Mouse (Mus musculus) layer of hippocampus, adult 18-20 months (tissue): ENCODE measurements around the gene E330017A01Rik. TPM values are rescaled to one million over a fixed set of nuclear protein-coding genes. Genes with fewer than 3 reads are reported as not detected.

ENCODE experiments used
- DNase-seq, 2 experiments: peaks; one replicate each; pipeline ENCODE4 v3.0.0; 2022; ENCODE audit warnings: low spot score in 2 of 2
- total RNA-seq, 2 experiments: library from RNA; stranded (reverse); gene quantifications; 2 replicates each; pipeline ENCODE4 v1.2.3; 2021

Gene E330017A01Rik
- total RNA-seq, 2 experiments from 2014 or later = not detected

DNA sequence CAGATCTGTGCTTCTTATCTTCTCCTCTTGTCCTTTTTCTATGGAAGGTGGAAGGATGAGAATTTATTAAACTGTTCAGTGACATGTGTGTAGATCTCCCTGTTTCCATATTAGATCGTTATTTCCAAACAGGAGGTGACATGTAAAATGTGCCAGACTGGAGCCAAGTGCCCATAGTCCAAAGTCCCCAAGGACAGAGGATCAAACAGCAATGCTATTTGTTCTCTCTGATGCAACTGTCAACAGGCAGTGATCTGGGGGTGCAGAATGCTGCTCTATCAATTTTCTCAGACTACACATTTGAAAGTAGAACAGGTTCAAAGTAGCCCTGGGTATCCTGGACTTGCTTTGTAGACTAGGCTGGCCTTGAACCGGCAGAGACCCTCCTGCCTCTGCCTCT is 25.3 kb upstream of the E330017A01Rik start:
- DNase-seq = no peak

DNA sequence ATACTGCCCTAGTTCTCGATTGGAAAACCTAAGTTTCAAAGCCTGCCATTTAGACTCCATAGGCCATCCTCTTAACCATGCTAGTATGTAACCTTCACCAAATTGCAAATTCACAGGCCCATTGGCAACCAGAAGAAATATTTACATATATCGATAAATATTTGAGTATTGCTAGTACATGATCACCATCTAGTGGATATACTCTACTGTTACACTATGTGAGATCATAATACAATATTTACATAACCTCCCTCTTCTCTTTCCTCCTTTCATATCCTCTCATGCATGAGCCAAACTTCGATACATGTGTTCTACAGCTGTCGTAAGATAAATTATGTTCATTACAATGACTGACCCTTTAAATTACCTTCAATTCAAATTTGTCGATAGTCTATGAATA is 24.5 kb upstream of the E330017A01Rik start:
- DNase-seq = no peak

DNA sequence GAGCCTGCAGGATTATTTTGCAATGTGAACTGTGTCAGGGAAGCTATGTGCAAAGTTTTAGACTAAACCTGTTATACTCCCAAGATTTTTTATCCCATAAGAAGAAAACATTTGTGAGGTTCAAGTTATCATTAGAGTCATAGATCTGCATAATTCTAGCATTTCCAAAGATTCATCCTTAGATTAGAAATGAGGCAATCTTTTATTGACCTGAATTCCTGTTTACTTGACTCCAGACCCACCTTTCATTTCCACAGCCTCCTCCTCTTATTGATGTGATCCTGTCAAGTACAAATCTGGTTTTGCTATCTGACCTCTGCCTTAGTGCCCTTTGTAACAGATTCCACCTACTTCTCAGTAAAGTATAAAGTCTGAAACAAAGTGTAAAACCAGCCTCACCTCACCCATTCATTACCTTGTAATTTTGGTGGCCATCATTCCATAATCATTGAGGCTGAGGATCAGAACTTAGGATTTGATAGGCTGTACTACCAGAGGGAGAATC is 23.8 kb upstream of the E330017A01Rik start:
- DNase-seq = no peak

DNA sequence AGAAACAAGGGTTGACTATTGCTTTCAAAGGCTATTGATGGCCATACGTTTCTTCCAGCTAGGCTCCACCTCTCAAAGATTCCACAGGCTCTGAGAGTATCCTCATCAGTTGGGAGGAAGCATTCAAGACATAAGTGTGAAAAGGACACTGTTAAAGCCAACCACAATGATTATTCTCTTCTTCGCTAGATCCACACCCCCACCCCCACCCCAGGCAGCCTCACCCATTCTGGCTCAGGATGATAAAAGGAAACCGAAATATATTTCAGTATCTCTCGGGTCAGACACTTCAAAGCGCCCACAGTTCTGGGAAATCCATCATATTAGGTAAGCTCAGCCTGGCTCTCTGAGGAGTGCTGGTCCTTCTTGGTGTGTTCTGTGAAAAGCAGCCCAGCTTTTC is 23.3 kb upstream of the E330017A01Rik start:
- DNase-seq = no peak

DNA sequence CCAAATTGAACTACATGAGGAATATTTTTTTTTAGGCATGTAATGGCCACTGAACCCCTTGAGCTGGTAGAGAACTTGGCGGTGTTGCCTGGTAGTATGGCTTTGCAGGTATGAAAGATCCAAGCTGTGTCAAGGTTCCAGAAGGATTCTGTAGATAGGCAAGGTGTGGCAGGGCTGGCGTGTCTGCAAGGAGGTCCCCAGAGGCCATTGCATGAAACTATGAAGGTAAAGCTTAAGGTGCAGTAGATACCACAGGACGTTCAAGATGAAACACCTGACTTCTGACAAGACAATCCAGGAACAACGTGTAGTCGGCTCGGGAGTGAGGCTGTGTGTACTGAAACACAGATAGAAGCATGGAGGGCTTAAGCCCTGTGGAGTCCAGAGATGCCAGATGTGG is 20.1 kb upstream of the E330017A01Rik start:
- no peak for DNase-seq

DNA sequence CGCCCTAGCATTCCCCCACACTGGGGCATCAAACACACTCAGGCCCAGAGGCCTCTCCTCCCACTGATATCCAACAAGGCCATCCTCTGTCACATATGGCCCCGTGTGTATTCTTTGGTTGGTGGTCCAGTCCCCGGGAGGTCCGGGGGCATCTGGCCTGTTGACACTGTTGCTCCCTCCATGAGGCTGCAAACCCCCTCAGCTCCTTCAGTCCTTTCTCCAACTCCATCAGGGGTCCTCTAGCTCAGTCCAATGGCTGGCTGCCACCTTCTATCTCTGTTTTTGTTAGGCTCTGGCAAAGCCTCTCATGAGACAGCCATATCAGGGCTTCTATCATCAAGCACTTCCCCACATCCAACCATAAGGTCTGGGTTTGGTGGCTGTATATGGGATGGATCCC is 18.0 kb upstream of the E330017A01Rik start:
- DNase-seq = no peak

DNA sequence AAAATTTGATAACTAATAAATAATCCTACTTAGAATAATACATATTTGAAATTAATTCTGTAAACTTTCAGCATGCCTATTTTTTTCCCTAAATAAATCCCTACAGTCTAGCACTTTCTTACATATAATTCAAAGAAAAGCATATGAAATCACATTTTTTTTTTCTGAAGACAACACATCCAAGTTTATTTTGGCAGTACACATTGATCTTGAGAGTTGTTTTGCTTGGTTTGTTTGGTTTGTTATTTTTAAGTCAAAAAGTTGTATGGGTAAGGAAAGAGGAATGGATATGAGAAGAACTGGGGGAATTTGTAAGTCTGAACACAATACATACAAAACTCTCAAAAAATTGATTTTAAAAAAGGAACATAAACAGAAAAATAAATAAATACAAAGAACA is 17.2 kb upstream of the E330017A01Rik start:
- no peak for DNase-seq

GRCm38 (mm10) chr16:58649979-58650378 is 11.4 kb upstream of the E330017A01Rik start:
- no peak for DNase-seq

- no peak for DNase-seq
Observed at GRCm38 (mm10) chr16:58638016-58638415, 523 bp downstream of the E330017A01Rik start.

- DNase-seq = no peak
Observed at GRCm38 (mm10) chr16:58637448-58637847, 1.1 kb downstream of the E330017A01Rik start.

DNA sequence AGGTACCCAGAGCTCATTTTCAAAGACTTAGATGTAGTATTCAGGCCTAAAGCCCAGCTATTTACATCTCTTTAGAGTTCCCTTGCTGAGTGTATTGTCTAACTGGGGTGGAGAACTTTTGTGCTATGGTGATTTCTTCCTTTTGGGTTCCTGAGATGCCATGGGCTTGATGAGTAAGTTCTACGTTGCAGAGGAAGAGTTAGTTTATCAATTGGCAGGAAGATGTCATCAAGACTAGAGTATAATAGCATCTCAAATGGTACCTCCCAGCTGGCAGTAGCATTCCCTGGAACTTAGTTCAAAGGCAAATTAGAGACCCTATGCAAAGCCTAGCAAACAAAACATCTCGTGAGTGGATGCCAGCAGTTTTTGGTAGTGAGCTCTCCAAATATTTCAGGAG is 2.7 kb downstream of the E330017A01Rik start:
- no peak for DNase-seq

DNA sequence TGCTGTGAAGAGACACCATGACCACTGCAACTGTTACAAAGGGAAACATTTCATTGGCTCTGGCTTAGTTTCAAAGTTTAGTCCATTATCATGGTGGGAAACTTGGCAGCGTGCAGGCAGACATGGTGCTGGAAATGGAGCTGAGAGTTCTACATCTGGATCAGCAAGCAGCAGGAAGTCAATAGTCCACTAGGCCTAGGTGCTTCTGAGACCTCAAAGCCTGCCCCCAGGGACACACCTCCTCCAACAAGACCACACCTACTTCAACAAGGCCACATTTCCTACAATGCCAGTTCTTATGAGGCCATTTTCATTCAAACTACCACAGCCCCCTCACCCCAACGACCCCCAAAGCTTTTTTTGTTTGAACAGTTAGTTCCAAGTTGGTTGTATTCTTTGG is 8.8 kb downstream of the E330017A01Rik start:
- no peak for DNase-seq

- DNase-seq = no peak
Observed at GRCm38 (mm10) chr16:58628968-58629367, 9.6 kb downstream of the E330017A01Rik start.

DNA sequence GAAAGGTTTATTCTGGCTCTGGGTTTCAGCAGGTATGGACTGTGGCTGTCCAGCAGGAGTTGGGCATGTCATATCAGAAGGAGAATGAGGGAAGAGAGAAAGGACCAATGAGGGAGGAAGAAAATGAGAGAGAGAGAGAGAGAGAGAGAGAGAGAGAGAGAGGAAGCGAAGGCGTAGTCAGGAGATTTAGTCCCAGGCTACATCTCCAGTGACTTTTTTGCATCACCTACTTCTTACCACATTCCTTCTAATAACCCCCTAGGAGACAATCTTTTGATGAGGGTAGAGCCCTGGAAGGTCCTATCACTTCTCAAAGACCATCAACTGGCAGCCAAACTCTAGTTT is 10.2 kb downstream of the E330017A01Rik start:
- DNase-seq = no peak

DNA sequence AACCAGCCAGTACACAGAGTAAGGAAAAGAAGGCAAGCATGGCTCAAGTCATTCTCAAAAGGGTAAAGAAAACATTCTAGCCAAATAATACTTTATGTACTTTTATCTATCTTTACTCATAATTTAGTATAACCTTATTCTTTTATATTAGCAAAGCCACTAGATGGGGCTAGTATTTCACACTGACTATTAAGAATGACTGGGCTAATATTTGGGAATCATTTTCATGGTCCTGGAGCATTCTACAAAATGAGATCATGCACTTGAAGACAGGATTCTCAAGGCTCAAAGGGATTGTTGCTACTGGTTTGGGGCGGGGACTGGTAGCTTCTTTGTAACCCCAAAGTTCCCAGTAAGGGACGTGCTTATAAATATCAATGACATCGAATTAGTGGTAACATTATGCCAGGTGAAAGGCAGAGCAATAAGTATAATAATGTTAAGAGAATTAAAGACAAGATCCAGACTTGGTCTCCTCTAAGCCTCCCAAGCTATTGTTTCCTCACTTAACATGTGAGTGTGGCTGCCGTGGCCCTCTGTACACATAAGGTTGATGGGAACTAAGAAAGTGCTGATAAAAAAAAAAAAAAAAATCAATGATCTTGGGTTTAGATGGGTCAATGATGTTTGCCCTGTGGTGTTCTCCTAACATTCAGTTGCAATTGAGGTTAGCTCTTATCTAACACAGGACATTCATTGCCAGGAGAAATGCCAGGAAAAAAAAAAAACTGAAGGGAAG is 10.8 kb downstream of the E330017A01Rik start:
- no peak for DNase-seq

GRCm38 (mm10) chr16:58623944-58624343 is 14.6 kb downstream of the E330017A01Rik start:
- DNase-seq = peak; percentile 4 to 61

GRCm38 (mm10) chr16:58623114-58623513 is 15.4 kb downstream of the E330017A01Rik start:
- DNase-seq = no peak

GRCm38 (mm10) chr16:58622377-58622776 is 16.2 kb downstream of the E330017A01Rik start:
- DNase-seq = no peak

DNA sequence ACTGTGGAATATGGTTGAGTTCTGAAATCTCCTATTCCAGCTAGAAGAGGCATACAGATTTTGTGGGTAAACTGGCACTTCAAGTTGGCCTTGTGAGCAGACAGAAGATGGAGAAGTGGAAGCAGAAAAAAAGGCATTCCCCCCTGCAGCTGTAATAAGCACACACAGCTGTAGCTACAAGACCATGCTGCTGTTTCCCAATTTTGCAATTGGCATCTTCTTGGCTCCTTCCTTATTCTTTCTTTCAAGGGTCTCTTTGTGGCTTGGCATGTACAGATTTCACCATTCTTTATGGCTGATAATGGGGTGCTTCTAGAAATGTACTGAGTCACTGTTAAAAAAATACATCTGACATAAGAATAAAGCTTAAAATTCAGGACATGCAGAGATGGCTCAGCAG is 21.2 kb downstream of the E330017A01Rik start:
- DNase-seq = no peak

- DNase-seq = no peak
Observed at GRCm38 (mm10) chr16:58616878-58617277, 21.7 kb downstream of the E330017A01Rik start, which contains the start of gene Gm813. Gene Gm813, minus strand, starts transcription at chr16:58616978.

- no peak for DNase-seq
Observed at GRCm38 (mm10) chr16:58612969-58613368, 25.6 kb downstream of the E330017A01Rik start.

- DNase-seq = no peak
Observed at GRCm38 (mm10) chr16:58607101-58607500, 31.4 kb downstream of the E330017A01Rik start.

DNA sequence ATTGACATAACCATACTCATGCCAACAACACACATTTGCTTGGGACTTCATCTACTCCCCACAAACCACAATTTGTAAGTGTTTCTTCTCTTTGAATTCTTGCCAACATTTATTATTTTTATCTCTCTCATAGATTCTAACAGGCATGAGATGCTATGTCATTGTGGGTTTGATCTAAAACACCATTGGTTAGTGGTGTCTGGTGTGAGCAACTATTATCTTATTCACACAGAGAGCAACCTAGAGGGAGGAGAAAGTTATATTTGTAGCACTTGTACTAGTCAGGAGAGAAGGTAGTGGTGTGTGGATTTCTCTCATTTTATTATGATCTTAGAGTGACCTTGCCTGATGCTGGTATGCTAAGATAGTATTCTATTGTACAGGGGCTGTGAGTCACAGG is 33.9 kb downstream of the E330017A01Rik start:
- DNase-seq = no peak
